Mouse (Mus musculus) liver, embryonic 13.5 days (tissue): ENCODE data around the gene Alg1. TPM values are rescaled to one million over a fixed set of nuclear protein-coding genes. Genes with fewer than 3 reads are reported as not detected.
"Not testable (repeated sequence)": the region's sequence is repeated elsewhere in the genome, so short reads cannot be mapped to it uniquely, and the experiment has no call there.

Experiments used
- ATAC-seq: fragments of 200-750 bp; cut with Nextera tagmentation; 2 replicates; pipeline ENCODE4 v1.8.0; 2017; ENCODE audit warnings: low read depth, mild to moderate bottlenecking, moderate number of reproducible peaks, moderate library complexity
- DNase-seq: peaks from one replicate; pipeline ENCODE4 v3.0.0; 2022
- H3K27ac ChIP-seq: fragments of 300-500 bp; sonication (generic); 2 replicates; pipeline ENCODE4 v1.5.1; 2015; ENCODE audit warnings: moderate library complexity, mild to moderate bottlenecking, inconsistent platforms
- H3K27me3 ChIP-seq: fragments of 300-500 bp; sonication (generic); 2 replicates; pipeline ENCODE4 v1.6.1; 2015; ENCODE audit warnings: mild to moderate bottlenecking, inconsistent platforms
- H3K36me3 ChIP-seq: fragments of 300-500 bp; sonication (generic); 2 replicates; pipeline ENCODE4 v1.6.1; 2015; ENCODE audit warnings: mild to moderate bottlenecking, inconsistent platforms
- H3K4me1 ChIP-seq: fragments of 300-500 bp; sonication (generic); replicated peaks from 2 replicates; pipeline ENCODE4 v1.6.1; 2015; ENCODE audit warnings: inconsistent platforms
- H3K4me2 ChIP-seq: fragments of 300-500 bp; sonication (generic); 2 replicates; pipeline ENCODE4 v1.6.1; 2015; ENCODE audit warnings: inconsistent platforms, mild to moderate bottlenecking, moderate library complexity
- H3K4me3 ChIP-seq: fragments of 300-500 bp; sonication (generic); replicated peaks from 2 replicates; pipeline ENCODE4 v1.5.1; 2015; ENCODE audit warnings: mild to moderate bottlenecking, inconsistent platforms
- H3K9ac ChIP-seq: fragments of 300-500 bp; sonication (generic); 2 replicates; pipeline ENCODE4 v1.6.1; 2015; ENCODE audit warnings: mild to moderate bottlenecking, inconsistent platforms
- H3K9me3 ChIP-seq: fragments of 300-500 bp; sonication (generic); replicated peaks from 2 replicates; pipeline ENCODE4 v1.6.1; 2016; ENCODE audit warnings: inconsistent platforms
- WGBS: fragments of 180-500 bp; shearing (Covaris S2); methylation state at CpG from one replicate; pipeline ENCODE4 v1.1.7; 2015; ENCODE audit not compliant: insufficient replicate concordance; 5-methylcytosine and 5-hydroxymethylcytosine counted together
- polyA plus RNA-seq: library from polyadenylated mRNA; unstranded; fragments of >200 nt; fragmentation: Nextera tagmentation; extraction: Ambion mirVana; gene quantifications from 2 replicates; pipeline ENCODE4 v1.2.1, GENCODE M21; 2015

Alg1 gene
- polyA plus RNA-seq, 1 experiment from 2014 or later, result 14.8 TPM

DNA sequence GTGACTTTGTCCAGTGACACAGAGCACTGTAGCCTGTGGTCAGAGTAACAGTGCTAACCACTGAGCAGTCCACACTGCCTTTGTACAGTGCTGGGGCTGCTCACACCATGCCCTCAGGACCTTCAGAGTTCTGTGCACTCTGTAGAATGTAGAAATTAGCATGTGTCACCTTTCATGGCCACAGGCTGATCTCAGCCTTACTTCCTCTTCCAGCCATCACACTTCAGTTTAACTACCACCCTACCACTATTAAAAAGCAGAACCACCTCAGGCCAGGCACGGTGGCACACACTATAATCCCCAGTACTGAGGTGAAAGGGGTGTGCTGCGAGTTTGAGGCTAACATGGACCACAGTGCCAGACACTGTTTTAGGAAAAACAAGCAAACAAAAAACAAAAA lies 23.1 kb upstream of the Alg1 start:
- H3K9me3 ChIP-seq, result no peaks in the 10 kb centered on the region
- ATAC-seq (no peak), DNase-seq (no peak)
- H3K4me3 ChIP-seq, result no peak overlapping the region
- H3K36me3 ChIP-seq, result no peaks in the 10 kb centered on the region
- WGBS, result 23% methylated on average over 2 of the region's 2 CpGs
- no peak overlapping the region for H3K9ac ChIP-seq
- no peak overlapping the region for H3K4me2 ChIP-seq
- no peak overlapping the region for H3K27ac ChIP-seq
- H3K4me1 ChIP-seq, result no peaks in the 10 kb centered on the region
- no peaks in the 10 kb centered on the region for H3K27me3 ChIP-seq

DNA sequence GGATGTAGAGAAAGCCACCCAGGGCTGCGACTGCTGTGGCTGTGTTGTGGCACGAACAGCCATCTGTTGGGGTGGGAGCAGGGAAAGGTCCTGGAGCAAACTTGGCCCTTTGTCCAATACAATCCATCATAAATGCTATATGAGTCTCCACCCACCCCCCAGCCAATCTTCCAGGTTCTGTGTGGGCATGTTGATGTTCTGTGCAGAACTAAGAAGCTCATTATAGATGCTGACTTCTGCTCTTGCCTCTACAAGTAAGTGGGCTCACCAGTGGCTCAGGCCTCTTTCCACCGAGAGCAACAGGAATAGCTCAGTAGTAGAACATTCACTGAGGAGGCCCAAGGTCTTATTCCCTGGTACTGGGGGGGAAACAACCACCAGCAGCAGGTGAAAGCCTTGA lies 21.3 kb upstream of the Alg1 start:
- DNase-seq (no peak), ATAC-seq (no peak)
- Histone ChIP-seq H3K9ac (no peak overlapping the region), H3K4me2 (no peak overlapping the region), H3K4me3 (no peak overlapping the region), H3K36me3 (no peaks in the 10 kb centered on the region), H3K9me3 (no peaks in the 10 kb centered on the region), H3K4me1 (no peaks in the 10 kb centered on the region), H3K27ac (no peak overlapping the region), H3K27me3 (no peaks in the 10 kb centered on the region)
- 61% methylated on average over 3 of the region's 3 CpGs for WGBS

DNA sequence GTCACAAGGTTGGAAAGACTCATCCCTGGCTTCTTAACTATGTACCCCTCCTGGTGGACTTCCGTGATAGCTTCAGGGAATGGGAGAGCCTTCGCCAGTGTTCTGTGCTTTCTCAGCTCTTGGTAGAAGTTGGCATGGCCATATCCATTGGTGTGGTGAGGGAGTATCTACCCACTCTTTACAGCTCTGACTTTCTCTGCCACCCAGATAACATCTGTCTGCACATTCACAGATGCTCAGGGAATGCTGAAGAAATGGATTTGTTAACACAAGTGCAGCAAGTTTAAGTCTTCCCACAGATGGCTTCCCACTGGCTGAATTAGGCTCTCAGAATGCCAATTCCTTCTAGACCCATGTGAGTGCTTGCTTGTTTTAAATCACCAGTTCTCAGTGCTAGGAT lies 19.3 kb upstream of the Alg1 start:
- H3K4me3 ChIP-seq, result no peak overlapping the region
- H3K4me1 ChIP-seq, result no peaks in the 10 kb centered on the region
- H3K36me3 ChIP-seq, result no peaks in the 10 kb centered on the region
- H3K4me2 ChIP-seq, result no peak overlapping the region
- H3K27me3 ChIP-seq, result no peaks in the 10 kb centered on the region
- ATAC-seq, result no peak
- no peak overlapping the region for H3K27ac ChIP-seq
- no peaks in the 10 kb centered on the region for H3K9me3 ChIP-seq
- 76% methylated on average over 2 of the region's 2 CpGs for WGBS
- DNase-seq, result no peak
- no peak overlapping the region for H3K9ac ChIP-seq

DNA sequence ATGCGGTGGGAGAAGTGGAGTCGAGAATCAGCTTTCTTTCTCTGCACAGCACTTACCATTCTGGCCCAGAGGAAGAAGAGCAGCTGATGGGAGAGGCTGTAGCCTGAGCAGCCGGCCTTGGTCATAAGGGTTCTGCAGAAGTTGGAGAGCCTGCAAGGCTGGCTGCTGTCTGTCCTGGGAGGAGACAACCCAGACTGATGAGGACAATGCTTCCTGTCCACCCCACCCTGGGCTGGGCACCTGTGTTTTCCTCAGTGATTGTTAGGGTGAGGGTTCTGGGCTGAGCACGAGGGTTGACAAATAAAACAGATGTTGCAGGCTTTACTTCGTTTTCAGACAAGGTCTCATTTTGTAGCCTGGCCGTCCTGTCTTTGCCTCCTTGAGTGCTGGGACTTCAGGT lies 16.7 kb upstream of the Alg1 start:
- H3K4me1 ChIP-seq, result no peaks in the 10 kb centered on the region
- no peak overlapping the region for H3K4me3 ChIP-seq
- WGBS, result 41% methylated on average over 6 of the region's 6 CpGs

DNA sequence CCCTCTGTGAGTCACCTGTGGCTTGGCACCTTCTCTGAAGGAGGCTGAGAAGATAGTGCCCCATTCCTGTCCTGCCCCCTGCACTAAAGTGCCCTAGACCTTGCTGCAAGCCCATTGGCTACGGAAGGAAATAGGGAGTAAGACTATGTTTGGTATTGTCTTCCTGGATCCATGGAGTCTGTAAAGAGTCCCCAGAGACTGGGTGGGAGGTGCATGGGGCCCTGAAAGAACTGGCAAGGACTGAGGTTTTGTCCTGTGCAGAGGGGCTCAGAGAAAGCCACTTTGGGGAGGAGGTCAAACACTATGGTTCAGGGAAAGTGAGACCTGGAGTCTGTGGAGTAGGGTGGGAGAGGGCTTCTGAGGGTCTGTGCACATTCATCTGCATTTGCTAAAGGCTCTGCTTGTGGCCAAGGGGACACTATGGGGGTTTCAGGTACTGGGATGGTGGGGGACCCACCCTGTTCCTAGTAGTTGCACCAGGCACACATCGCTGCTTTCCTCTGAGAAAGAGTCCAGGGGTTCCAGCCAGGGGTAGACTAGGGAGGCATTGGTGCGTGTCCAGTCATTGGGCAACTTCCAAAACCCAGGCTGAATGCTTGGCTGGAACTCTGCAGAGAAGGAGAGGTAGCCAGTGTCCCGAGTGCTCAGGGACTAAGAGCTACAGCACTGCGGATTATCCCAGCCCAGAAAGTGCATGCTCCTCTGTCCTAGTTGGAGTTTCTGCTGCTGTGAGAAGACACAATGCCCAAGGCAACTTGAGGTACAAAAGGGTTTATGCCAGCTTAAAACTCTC lies 15.9 kb upstream of the Alg1 start:
- no peak overlapping the region for H3K27ac ChIP-seq
- DNase-seq, result no peak

More for the DNA sequence above, 16.7 kb upstream of the Alg1 start:
- Histone ChIP-seq H3K27me3 (no peaks in the 10 kb centered on the region), H3K36me3 (no peaks in the 10 kb centered on the region), H3K9me3 (no peaks in the 10 kb centered on the region), H3K4me2 (no peak overlapping the region), H3K27ac (no peak overlapping the region), H3K9ac (no peak overlapping the region)
- DNase-seq (no peak), ATAC-seq (no peak)

DNA sequence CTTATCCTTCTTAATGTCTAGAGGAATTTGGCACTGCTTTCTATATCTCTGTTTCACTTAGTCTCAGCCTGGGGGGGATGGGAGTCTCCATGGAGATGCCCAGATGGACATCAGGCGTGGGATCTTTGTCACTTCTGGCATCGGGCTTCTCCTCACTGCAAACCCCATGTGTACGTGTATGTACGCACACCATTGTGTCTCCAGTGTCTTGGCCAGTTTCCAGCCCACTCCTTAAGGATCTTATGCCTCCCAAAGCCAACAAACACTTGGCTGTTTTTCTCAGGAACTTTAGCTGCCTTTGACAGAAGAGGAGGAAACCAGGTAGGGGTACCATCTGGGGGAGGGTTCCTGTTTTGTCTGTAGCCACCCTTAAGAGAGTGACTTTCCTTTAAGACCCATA lies 12.0 kb upstream of the Alg1 start:
- Histone ChIP-seq H3K4me2 (no peak overlapping the region), H3K4me1 (no peaks in the 10 kb centered on the region), H3K27ac (no peak overlapping the region)

More for the DNA sequence above, 15.9 kb upstream of the Alg1 start:
- no peak overlapping the region for H3K4me2 ChIP-seq
- no peak for ATAC-seq
- no peak overlapping the region for H3K9ac ChIP-seq
- H3K36me3 ChIP-seq, result no peaks in the 10 kb centered on the region
- H3K4me1 ChIP-seq, result no peaks in the 10 kb centered on the region
- 54% methylated on average over 5 of the region's 5 CpGs for WGBS
- no peaks in the 10 kb centered on the region for H3K27me3 ChIP-seq
- H3K4me3 ChIP-seq, result no peak overlapping the region
- no peaks in the 10 kb centered on the region for H3K9me3 ChIP-seq

DNA sequence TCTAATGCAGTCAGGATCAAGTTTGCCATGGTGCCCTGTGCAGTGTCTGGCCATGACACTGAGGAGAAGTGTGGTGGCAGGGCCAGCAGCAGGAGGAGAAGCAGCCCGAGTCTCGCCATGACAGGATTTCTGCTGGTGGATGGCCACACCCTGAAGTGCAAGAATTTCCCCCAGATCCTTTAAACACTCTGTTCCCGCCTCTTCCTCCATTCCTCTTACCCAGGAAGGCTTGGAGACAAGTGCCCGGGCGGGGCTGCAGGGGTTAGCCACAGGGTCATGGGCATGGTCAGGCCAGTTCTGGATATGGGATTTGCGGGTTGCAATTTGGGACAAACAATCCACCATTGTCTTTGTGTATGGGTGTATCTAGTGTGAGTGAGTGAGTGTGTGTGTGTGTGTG lies 11.3 kb upstream of the Alg1 start, which contains the start of gene AU021092:
Gene AU021092, minus strand, starts transcription at position 160 of the 400 bp plus-strand sequence.
- no peak for ATAC-seq
- 47% methylated on average over 6 of the region's 6 CpGs for WGBS

More for the DNA sequence above, 12.0 kb upstream of the Alg1 start:
- Histone ChIP-seq H3K4me3 (no peak overlapping the region), H3K27me3 (no peaks in the 10 kb centered on the region), H3K9me3 (no peaks in the 10 kb centered on the region), H3K9ac (no peak overlapping the region), H3K36me3 (no peaks in the 10 kb centered on the region)
- DNase-seq (no peak), ATAC-seq (no peak)
- WGBS, result 67% methylated on average over 4 of the region's 4 CpGs

DNA sequence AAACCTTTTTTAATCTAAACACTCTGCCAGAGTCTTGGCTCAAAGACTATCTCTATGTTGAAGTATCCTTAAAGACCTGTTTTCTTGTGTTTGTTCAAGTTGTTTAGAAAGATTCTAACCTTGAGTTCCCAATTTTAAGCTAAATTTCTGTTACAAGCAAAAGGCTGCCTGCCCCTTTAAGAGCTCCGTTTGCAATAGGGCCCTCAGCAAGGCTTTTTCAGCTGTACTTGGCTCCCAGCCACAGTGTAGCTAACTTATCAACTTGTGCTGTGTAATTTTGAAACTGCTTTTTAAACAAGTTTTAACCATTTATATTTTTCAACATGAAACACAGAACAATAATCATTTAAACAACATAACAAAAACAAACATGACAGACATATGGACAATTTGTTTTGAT lies 6.9 kb upstream of the Alg1 start:
- 25% methylated on average over 1 of the region's 1 CpGs for WGBS
- H3K27ac ChIP-seq, H3K27me3 ChIP-seq, H3K4me2 ChIP-seq, H3K9ac ChIP-seq, H3K36me3 ChIP-seq, ATAC-seq, H3K9me3 ChIP-seq, H3K4me1 ChIP-seq, H3K4me3 ChIP-seq, DNase-seq: not testable (repeated sequence)

More for the DNA sequence above, 11.3 kb upstream of the Alg1 start, which contains the start of gene AU021092:
- Histone ChIP-seq H3K27ac (no peak within 1 kb of the TSS), H3K4me3 (no peak within 1 kb of the TSS), H3K36me3 (no peaks in the 10 kb centered on the region), H3K27me3 (no peaks in the 10 kb centered on the region), H3K9ac (no peak within 1 kb of the TSS), H3K4me2 (no peak within 1 kb of the TSS), H3K9me3 (no peaks in the 10 kb centered on the region), H3K4me1 (no peaks in the 10 kb centered on the region)
- DNase-seq, result no peak

DNA sequence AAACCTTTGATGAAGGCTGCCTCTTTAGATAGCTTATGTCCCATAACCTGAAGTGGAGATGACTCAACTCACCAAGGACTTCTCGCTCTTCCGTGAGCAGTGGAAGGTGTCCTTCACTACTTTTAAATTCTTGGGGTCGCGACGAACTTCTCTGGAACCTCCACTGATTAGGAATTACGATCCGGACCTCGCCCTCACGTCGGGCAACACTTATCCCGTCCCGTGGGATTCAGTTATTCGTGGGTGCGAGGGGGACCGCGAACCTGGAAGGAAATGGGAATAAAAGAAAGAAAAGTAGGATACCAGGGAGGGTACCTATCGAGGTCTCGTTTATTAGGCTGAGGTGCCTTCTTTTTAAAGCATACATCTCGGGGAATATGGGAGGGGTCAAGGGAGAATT lies 5.9 kb upstream of the Alg1 start:
- H3K4me1 ChIP-seq, ATAC-seq, H3K9ac ChIP-seq, H3K36me3 ChIP-seq, H3K27me3 ChIP-seq, DNase-seq, H3K4me2 ChIP-seq, H3K4me3 ChIP-seq, H3K27ac ChIP-seq, H3K9me3 ChIP-seq: not testable (repeated sequence)
- 69% methylated on average over 19 of the region's 19 CpGs for WGBS

DNA sequence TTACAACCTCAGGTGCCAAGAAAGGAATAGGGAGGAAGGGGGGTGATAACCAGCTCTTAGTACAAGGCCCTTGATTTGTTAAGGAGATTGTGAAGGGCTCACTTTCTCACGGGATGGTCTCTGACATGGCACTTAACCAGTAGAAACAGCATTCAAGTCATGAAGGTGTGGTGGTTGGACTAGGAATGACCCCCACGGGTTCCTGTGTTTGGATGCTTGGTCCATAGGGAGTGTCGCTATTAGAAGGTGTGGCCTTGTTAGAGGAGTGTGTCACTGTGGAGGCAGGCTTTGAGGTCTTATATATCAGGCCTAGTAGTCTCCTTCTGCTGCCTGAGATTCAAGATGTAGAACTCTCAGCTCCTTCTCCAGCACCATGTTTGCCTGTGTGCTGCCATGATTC lies 5.3 kb upstream of the Alg1 start:
- not testable (repeated sequence) for H3K4me2 ChIP-seq, DNase-seq, H3K9ac ChIP-seq, ATAC-seq, H3K9me3 ChIP-seq, H3K4me1 ChIP-seq, H3K4me3 ChIP-seq, H3K27ac ChIP-seq, H3K36me3 ChIP-seq, H3K27me3 ChIP-seq
- 61% methylated on average over 3 of the region's 3 CpGs for WGBS

DNA sequence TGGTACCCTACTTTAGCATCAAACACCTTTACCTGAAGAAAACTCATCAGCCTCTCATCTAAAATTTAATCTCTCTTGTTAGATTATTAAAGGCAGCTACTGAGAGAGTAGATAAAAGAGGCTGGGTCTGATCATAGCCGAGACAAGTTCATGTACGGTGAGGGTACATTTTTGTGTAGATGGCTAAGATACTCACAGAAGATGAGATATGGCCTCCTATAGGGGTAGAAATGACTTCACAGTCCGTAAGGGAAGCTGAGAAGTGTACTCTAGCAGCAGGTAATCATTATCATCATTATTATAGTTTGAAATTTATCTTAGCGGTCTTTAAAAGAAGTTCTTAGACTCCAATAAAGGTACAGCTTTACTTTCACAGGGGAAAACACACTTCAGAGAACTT lies 439 bp upstream of the Alg1 start:
- Histone ChIP-seq H3K27ac (no peak overlapping the region), H3K4me3 (peak overlapping the region; percentile 88), H3K9ac (no peak overlapping the region), H3K36me3 (peaks cover 11% of the 10 kb centered on the region), H3K4me2 (peak overlapping the region; percentile 88), H3K27me3 (no peaks in the 10 kb centered on the region), H3K4me1 (peaks cover 20% of the 10 kb centered on the region), H3K9me3 (no peaks in the 10 kb centered on the region)
- peak; percentile 5; the same call in 1 of the 2 replicates for ATAC-seq
- 61% methylated on average over 4 of the region's 4 CpGs for WGBS
- DNase-seq, result no peak

DNA sequence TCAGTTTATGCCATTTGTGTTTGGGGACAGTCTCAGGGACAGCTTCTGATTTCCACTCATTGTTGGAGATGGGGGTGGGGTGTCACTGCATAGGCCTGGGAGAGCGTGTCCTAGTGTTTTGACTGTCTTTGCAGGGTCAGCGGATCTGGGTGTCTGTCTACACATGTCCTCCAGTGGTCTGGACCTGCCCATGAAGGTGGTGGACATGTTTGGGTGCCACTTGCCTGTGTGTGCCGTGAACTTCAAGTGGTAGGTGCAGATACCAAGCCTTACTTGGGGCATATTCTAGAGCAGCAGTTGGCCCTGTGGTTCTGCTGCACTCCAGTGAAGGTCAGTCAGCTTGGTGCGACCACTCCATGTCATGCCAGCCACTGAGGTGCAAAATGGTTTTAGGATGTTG lies 8.9 kb downstream of the Alg1 start:
- WGBS, result 80% methylated on average over 4 of the region's 4 CpGs
- Histone ChIP-seq H3K27ac (no peak overlapping the region), H3K36me3 (peaks cover 89% of the 10 kb centered on the region), H3K27me3 (no peaks in the 10 kb centered on the region), H3K4me3 (no peak overlapping the region), H3K4me1 (no peaks in the 10 kb centered on the region), H3K9ac (no peak overlapping the region), H3K4me2 (no peak overlapping the region), H3K9me3 (no peaks in the 10 kb centered on the region)
- no peak for DNase-seq
- no peak for ATAC-seq
